Comparison of ENCODE assay signal across 9 mouse cellular contexts in the genomic region with DNA sequence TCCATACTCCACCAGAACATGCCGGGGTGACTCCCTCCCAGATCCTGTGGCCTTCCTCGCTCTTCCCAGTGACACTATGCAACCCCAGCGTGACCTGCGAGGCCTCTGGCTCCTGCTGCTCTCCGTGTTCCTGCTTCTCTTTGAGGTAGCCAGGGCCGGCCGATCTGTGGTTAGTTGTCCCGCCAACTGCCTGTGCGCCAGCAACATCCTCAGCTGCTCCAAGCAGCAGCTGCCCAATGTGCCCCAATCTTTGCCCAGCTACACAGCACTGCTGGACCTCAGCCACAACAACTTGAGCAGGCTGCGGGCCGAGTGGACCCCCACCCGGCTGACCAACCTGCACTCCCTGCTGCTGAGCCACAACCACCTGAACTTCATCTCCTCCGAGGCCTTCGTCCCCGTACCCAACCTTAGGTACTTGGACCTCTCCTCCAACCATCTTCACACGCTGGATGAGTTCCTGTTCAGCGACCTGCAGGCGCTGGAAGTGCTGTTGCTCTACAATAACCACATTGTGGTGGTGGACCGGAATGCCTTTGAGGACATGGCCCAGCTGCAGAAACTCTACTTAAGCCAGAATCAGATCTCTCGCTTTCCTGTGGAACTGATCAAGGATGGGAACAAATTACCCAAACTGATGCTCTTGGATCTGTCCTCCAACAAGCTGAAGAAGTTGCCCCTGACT. TPM values are rescaled to one million over a fixed set of nuclear protein-coding genes. Genes with fewer than 3 reads are reported as not detected.
DNase-seq lines count a peak whose midpoint lies in the region; ATAC-seq and TF ChIP-seq lines count a peak whose summit lies in the region.
"Had no signal": no experiment of that assay in that cellular context is flagged by ENCODE, and none has a peak within 500 bp of the region (broad histone marks: within the 10 kb centered on the region; RNA-seq: fewer than 3 reads in every experiment).

No protein-coding gene starts in this region.

- 0 out of 2 replicates have a peak, but pooled peaks cover 2% of the 10 kb centered on the region for H3K4me1 ChIP-seq in limb, embryonic 14.5 days (ENCODE audit: control insufficient read depth, insufficient read depth, low read length)
- no peaks in the 10 kb centered on the region for H3K4me1 ChIP-seq in stomach, postnatal 0 days (replicated peaks; ENCODE audit: control insufficient read depth, insufficient read depth)

- peak overlapping the region; percentile 92 for H3K4me2 ChIP-seq in limb, embryonic 14.5 days (replicated peaks; ENCODE audit: low read depth, low read length, severe bottlenecking)
- peak overlapping the region; percentile 96 for H3K4me2 ChIP-seq in stomach, postnatal 0 days (replicated peaks; ENCODE audit: low read depth)

- TF ChIP-seq EP300 in stomach, postnatal 0 days (optimal IDR thresholded peaks at IDR 0.05), result no peak

- no peak for TF ChIP-seq POLR2A in limb, embryonic 14.5 days (IDR thresholded peaks at IDR 0.05; ENCODE audit: borderline replicate concordance, extremely low read depth, insufficient read depth, insufficient read length)

- H3K27me3 ChIP-seq in limb, embryonic 14.5 days (ENCODE audit: control insufficient read depth, insufficient read depth, low read length), result no peaks in the 10 kb centered on the region; the same call in 1 of the 2 replicates
- H3K27me3 ChIP-seq in stomach, postnatal 0 days (ENCODE audit: control insufficient read depth, insufficient read depth, low read length), result no peaks in the 10 kb centered on the region

- no peak overlapping the region for H3K27ac ChIP-seq in limb, embryonic 14.5 days (replicated peaks; ENCODE audit: low read depth, low read length)
- H3K27ac ChIP-seq in stomach, postnatal 0 days (replicated peaks), result no peak overlapping the region
- H3K27ac ChIP-seq: liver, embryonic 14.5 days had no signal

- H3K9me3 ChIP-seq in limb, embryonic 14.5 days (ENCODE audit: control insufficient read depth, low read length), result no peaks in the 10 kb centered on the region
- no peaks in the 10 kb centered on the region for H3K9me3 ChIP-seq in stomach, postnatal 0 days (ENCODE audit: control insufficient read depth, low read length)

- DNase-seq in cerebellum, postnatal 10 days, result peak; percentile 57 to 58
- no peak for DNase-seq in cerebellum, adult 8-10 months
- peak; percentile 36 to 44 for DNase-seq in right cerebral cortex, postnatal 10 days (ENCODE audit: low spot score in 2 of 2)
- DNase-seq in right cerebral cortex, postnatal 36 days (ENCODE audit: low spot score in 2 of 2), result no peak
- DNase-seq in limb, embryonic 14.5 days (ENCODE audit: low spot score), result no peak
- DNase-seq in stomach, postnatal 0 days (ENCODE audit: low spot score), result peak; percentile 15
- no peak for DNase-seq in frontal cortex, adult 2 months (ENCODE audit: extremely low spot score in 1 of 2, low spot score in 1 of 2)
- DNase-seq in kidney, adult 9 months, result no peak

- H3K36me3 ChIP-seq in limb, embryonic 14.5 days (ENCODE audit: control insufficient read depth, insufficient read depth, low read length), result 0 out of 2 replicates have a peak, but pooled peaks cover 6% of the 10 kb centered on the region
- H3K36me3 ChIP-seq in stomach, postnatal 0 days (ENCODE audit: control insufficient read depth, insufficient read depth, low read length), result no peaks in the 10 kb centered on the region

- peak overlapping the region; percentile 71; the same call in 1 of the 2 replicates for H3K9ac ChIP-seq in limb, embryonic 14.5 days (ENCODE audit: low read depth, low read length, severe bottlenecking)
- peak overlapping the region; percentile 67; the same call in 1 of the 2 replicates for H3K9ac ChIP-seq in stomach, postnatal 0 days (ENCODE audit: low read length)
- H3K9ac ChIP-seq: liver, embryonic 14.5 days had no signal

- TF ChIP-seq CTCF in stomach, postnatal 0 days (IDR thresholded peaks at IDR 0.05; ENCODE audit: low read depth), result no peak

- no peak for ATAC-seq in limb, embryonic 14.5 days (ENCODE audit: low FRiP score, low read depth)
- ATAC-seq in stomach, postnatal 0 days (ENCODE audit: low FRiP score, low TSS enrichment), result peak; percentile 16; the same call in 1 of the 2 replicates

- 58% methylated on average over 20 of the region's 20 CpGs for WGBS in limb, embryonic 14.5 days
- WGBS in stomach, postnatal 0 days, result 77% methylated on average over 20 of the region's 20 CpGs

- peak overlapping the region; percentile 73 for H3K4me3 ChIP-seq in limb, embryonic 14.5 days (replicated peaks; ENCODE audit: low read length)
- no peak overlapping the region for H3K4me3 ChIP-seq in stomach, postnatal 0 days (ENCODE audit: low read depth, low read length)

RNA-seq across cellular contexts. Expression of gene Amigo1, which starts 1.1 kb away (rescaled TPM):
- polyA plus RNA-seq in limb, embryonic 14.5 days (2012; rRNA removed), result 11.3 and 14.8 TPM in 2 replicates
- 5.4 and 5.7 TPM in 2 replicates for polyA plus RNA-seq in limb, embryonic 14.5 days (2014; fragmentation: Nextera tagmentation; extraction: Ambion mirVana)
- 3.0 and 3.5 TPM in 2 replicates for polyA plus RNA-seq in stomach, postnatal 0 days (2015; fragmentation: Nextera tagmentation; extraction: Ambion mirVana)
- polyA plus RNA-seq in frontal cortex, adult 2 months (2012; rRNA removed), result 62.1 and 62.6 TPM in 2 replicates

RNA-seq across cellular contexts. Expression of gene Cyb561d1, which starts 13.8 kb away (rescaled TPM):
- polyA plus RNA-seq in limb, embryonic 14.5 days (2012; rRNA removed), result 3.8 and 5.0 TPM in 2 replicates
- polyA plus RNA-seq in limb, embryonic 14.5 days (2014; fragmentation: Nextera tagmentation; extraction: Ambion mirVana), result 1.7 and 2.0 TPM in 2 replicates
- 5.5 TPM in 2 replicates for polyA plus RNA-seq in stomach, postnatal 0 days (2015; fragmentation: Nextera tagmentation; extraction: Ambion mirVana)
- 19.1 and 19.3 TPM in 2 replicates for polyA plus RNA-seq in frontal cortex, adult 2 months (2012; rRNA removed)

RNA-seq across cellular contexts. Expression of gene Atxn7l2, which starts 23.5 kb away (rescaled TPM):
- polyA plus RNA-seq in limb, embryonic 14.5 days (2012; rRNA removed), result 37.0 and 45.2 TPM in 2 replicates
- 22.9 and 23.7 TPM in 2 replicates for polyA plus RNA-seq in limb, embryonic 14.5 days (2014; fragmentation: Nextera tagmentation; extraction: Ambion mirVana)
- polyA plus RNA-seq in stomach, postnatal 0 days (2015; fragmentation: Nextera tagmentation; extraction: Ambion mirVana), result 4.3 and 4.8 TPM in 2 replicates
- polyA plus RNA-seq in frontal cortex, adult 2 months (2012; rRNA removed), result 42.7 and 44.0 TPM in 2 replicates

RNA-seq across cellular contexts. Expression of gene Gpr61, which starts 32.6 kb away (rescaled TPM):
- polyA plus RNA-seq in limb, embryonic 14.5 days (2012; rRNA removed), result 0.20 and 0.26 TPM in 2 replicates
- polyA plus RNA-seq in limb, embryonic 14.5 days (2014; fragmentation: Nextera tagmentation; extraction: Ambion mirVana), result 0.10 and 0.14 TPM in 2 replicates
- polyA plus RNA-seq in stomach, postnatal 0 days (2015; fragmentation: Nextera tagmentation; extraction: Ambion mirVana), result 0.11 TPM in 2 replicates
- polyA plus RNA-seq in frontal cortex, adult 2 months (2012; rRNA removed), result 15.0 and 15.1 TPM in 2 replicates

RNA-seq across cellular contexts. Expression of gene Sypl2, which starts 39.2 kb away (rescaled TPM):
- 3.7 and 4.0 TPM in 2 replicates for polyA plus RNA-seq in limb, embryonic 14.5 days (2012; rRNA removed)
- polyA plus RNA-seq in limb, embryonic 14.5 days (2014; fragmentation: Nextera tagmentation; extraction: Ambion mirVana), result 2.1 and 2.7 TPM in 2 replicates
- 0.04 and 0.05 TPM in 2 replicates for polyA plus RNA-seq in stomach, postnatal 0 days (2015; fragmentation: Nextera tagmentation; extraction: Ambion mirVana)
- 1.8 and 1.9 TPM in 2 replicates for polyA plus RNA-seq in frontal cortex, adult 2 months (2012; rRNA removed)

Comparison
In these comparisons a context has a peak if more than half of its experiments do, and no peak if none do; other contexts are left out.
1. DNase-seq: peak in cerebellum, postnatal 10 days (2 of 2), right cerebral cortex, postnatal 10 days (2 of 2) and stomach, postnatal 0 days (single experiment); none in cerebellum, adult 8-10 months (single experiment), right cerebral cortex, postnatal 36 days (0 of 2), limb, embryonic 14.5 days (single experiment), frontal cortex, adult 2 months (0 of 2) and kidney, adult 9 months (single experiment).